Mouse (Mus musculus) heart, postnatal 14 days (tissue): ENCODE data around the gene Ube2h. TPM values are rescaled to one million over a fixed set of nuclear protein-coding genes. Genes with fewer than 3 reads are reported as not detected.

Experiments
- DNase-seq, 2 experiments: peaks; one replicate each; pipeline ENCODE4 v3.0.0; 2021 to 2022
- intact Hi-C: fragments of 180-260 bp; cut with DNase I; formaldehyde crosslinking; loops from one replicate; pipeline ENCODE4 v1.15.1; 2025
- total RNA-seq, 2 experiments: library from RNA; stranded (reverse); gene quantifications; 2 replicates each; pipeline ENCODE4 v1.2.3; 2021

The Ube2h gene
- total RNA-seq, 2 experiments from 2014 or later: 82.5 to 86.3 TPM

DNA sequence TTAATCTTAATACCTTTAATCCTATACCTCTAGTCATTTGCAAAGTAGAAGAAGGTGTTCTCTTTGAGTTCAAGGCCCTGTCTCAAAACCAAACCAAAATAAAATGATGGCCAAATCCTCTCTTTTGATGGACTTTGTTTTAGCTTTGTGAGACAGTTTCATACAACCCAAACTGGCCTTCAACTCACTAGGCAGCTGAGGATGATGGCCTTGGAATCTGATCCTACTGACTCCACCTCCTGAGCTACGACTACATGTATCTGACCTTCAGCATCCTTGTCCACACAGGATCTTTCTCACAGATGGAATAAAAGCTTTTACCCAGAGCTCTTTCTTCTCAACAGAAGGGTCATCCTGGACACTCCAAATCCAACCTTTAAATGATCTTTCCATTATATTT is 48.5 kb downstream of the Ube2h start:
- DNase-seq: no peak
- intact Hi-C loops: no loop called here

DNA sequence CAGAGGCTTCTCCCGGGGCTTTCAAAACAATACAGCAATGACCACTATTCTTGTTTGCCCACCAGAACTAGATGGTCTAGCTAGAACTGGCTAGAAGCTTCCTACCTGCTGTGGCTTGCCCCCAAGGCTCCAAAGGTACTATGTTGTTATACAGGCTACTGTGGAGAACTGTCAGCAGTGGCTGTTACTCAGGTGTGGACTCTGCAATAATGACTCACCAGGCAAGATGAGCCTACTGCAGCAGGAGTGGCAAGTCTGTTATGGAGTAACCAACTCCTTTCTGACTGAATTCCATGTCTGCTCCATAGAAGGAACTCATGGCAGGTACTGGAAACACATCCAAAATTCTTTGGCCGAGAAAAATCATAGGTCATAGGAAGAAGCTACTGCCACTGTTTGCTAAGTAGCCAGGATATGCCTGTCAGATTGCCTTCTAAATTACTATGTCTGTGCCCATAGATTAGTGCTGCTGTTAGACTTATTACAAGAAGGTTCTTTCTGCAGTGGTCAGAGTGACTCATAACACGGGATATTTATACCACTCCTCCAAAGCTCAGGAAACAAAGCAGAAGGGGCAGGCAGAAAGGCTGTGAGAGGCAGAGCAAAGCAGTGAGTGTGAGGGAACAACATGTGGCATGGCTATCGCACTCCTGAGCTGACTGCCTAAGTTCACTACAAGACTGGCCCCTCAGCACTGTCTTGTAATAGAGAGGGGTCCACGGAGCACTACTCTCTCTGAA is 51.9 kb downstream of the Ube2h start:
- intact Hi-C loops: no loop called here
- no peak for DNase-seq

DNA sequence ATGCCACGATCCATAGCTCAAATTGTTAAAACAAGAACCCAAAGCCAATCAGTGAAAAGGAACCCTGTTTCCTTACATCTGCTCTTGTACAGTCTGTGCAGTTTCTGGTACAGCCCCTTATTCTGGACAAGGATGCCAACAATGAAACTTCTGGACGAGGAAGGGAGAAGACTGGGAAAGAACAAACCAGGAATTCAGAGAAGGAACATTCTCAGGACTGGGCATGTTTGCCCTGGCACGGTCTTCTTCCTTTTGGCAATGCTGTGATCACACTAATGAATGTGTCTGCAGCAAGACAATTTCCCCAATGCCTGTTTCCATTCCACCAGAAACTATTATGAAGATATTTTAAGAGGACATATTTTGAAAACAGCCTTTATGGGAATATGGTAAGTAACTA is 55.6 kb downstream of the Ube2h start:
- peak in 1 of 2 experiments; percentile 20 for DNase-seq
- intact Hi-C loops: no loop called here

DNA sequence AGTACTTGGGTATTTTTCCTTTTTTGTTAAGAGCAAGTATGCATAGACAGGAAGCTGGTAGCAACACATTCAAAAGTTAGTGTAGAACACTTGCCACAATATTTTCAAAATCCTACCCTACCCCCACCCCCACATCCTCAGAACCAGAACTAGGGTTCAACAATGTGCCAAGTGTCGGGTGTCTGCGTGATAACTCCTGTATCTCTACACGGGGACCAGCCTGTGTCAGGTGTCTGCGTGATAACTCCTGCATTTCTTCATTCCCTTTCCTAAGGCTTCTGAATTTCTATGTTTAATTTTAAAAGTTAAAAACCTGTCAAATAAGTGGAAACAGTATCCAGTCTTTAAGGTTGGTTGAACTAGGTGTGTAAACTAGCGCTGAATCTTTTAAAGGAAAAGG is 58.4 kb downstream of the Ube2h start:
- no peak for DNase-seq
- intact Hi-C loops: no loop called here

DNA sequence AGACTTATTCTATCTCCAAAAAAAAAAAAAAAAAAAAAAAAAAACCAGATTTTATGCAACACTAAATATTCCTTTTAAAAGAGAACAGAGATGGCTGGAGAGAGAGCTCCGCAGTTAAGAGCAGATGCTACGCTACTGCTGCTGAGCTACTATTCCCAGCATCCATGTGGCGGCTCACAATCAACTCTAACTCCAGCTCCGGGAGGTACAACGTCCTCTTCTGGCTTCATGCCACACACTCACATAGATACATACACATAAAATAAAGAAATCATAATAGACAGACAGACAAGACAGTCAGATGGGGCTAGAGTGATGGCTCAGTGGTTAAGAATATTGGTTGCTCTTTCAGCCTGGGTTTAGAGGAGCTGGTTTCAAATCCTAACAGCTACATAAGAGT is 58.9 kb downstream of the Ube2h start:
- intact Hi-C loops: no loop called here
- DNase-seq: no peak

DNA sequence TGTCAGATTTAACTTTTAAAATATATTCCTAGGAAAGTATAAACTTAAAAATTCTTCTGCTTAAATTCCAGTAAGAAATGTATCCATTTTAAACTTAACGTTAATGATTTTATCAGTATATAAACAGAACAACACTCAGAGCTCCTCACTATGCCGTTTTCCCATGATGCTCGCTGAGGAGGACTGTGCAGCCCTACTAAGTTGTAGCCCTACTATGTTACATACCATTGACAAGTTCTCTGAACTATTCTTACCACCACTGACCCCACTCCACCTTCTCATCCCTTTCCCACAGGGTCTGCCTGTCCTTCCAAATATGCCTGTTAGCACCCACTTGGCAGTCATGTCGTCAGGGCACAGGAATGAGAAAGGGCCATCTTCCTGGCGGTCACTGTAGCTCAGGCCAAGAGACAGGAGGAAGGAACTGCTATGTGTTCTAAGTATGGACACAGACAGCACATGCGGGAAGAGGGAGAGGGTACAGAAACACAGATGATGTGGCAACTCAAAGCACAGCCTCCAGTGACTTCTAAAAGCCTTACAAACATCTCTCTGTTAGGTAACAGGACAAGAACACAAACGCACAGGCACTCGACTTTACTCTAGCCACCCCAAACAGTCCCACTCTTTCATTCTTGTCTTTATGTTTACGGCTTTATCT is 60.9 kb downstream of the Ube2h start:
- intact Hi-C loops: no loop called here
- DNase-seq: no peak

DNA sequence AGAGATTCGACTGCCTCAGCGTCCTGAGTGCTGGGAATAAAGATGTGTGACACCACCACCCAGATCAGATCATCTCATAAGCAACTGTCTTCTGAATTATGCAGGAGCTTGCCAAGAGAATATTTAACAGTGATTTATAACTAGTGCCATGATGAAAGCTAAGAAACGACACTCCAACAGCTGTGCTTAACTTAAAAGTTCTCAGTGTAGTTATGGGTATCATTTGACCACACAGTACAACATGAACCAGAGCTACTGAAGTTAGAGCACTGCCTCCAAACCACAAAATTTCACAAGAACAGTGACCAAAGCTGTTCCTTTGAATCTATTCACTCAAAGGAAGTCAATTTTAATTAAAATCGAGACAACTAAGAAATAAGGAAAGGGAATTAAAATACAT is 61.4 kb downstream of the Ube2h start:
- no peak for DNase-seq
- intact Hi-C loops: no loop called here

DNA sequence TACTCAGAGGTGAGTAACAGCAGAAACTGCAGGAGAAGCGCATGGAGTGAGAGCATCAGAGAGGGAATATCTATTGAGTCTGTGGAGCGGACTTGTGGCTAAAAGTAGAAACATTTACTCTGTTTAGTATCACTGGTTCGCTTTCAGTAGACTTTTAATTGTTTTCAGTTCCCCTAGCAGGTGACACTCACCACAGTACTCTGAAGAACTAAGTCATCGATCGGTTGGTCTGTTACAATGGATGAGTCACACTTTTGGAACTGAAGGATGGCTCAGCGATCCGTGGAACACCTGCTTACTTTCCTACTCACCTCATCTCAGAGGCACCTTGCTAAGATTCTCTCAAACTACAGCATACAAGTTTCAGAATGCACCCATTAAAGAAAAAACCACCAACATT is 64.2 kb downstream of the Ube2h start:
- intact Hi-C loops: no loop called here
- no peak for DNase-seq

DNA sequence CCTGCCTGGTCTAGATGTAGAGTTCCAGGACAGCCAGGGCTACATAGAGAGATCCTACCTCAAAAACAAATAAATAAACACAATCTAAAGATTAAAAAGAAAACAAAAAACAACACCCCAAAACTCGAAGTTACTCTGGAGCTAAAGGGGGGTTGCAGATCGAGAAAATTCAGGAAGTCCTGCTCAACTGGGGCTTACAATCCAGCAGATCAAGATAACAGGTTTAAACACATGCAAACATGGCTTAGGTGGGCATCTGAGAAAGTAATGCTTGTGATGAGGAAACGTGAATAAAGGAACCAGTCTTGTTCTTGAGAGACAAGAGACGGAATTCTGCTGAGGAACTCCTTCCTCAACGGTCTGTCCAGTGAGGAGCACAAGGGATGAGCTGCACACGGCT is 65.1 kb downstream of the Ube2h start:
- intact Hi-C loops: no loop called here
- DNase-seq: no peak

DNA sequence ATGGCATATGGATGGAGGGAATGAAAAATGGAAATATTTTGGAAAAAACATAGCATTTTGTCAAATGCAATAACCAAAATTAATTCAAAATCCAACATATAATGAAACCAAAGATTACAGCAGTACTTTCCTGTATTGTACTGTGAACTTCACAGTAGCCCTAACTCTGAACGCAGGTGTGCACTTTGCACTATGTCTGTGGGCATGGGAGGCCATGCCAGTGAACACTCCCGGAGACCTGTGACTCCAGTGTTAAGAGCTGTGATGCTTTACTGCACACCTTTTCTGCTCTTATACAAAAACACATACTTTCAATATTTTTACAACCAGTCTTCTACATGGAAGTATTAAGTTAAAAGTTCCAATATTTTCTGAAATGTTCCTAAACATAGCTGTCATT is 66.3 kb downstream of the Ube2h start:
- no peak for DNase-seq
- intact Hi-C loops: no loop called here

DNA sequence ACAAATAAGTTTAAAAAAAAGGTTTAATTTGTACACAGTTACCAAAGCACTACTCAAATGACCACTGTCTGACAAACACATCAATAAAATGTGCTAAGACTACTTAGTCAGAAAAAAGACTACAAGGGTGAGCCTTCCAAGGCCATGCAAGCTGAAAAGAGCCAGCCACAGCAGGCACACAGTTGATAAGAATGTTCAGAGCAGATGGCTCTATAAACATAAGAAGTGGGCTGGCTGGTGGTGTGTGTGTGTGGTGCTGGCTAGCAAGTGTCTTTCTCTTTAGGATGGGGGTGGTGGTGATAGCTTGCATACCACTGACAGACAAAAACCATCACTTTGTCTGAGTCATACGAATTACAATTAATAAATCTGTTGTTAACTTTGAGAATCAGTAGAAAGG is 67.8 kb downstream of the Ube2h start:
- no peak for DNase-seq
- intact Hi-C loops: no loop called here

DNA sequence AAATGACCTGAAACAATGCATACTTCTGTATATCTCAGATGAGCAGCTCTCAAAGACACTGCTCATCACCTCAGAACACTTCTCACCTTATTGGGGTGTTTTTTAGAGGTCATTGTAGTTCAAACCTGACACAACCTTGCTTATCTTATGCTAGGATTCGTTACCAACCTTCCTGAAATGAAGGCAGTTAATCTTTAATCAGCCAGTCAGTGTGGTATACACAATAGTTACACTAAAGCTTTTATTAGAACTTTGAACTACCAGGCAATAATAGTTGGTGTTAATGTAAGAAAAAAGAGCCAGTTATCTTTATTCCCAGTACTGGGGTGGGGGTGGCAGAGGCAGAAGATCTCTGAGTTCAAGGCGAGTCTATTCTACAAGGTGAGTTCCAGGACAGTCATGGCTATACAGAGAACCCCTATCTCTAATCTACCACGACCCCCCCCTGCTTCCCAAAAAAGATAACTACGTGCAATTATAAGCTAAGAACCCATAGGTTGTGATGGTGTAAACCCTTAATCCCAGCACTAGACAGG is 72.5 kb downstream of the Ube2h start:
- intact Hi-C loops: no loop called here
- DNase-seq: no peak

DNA sequence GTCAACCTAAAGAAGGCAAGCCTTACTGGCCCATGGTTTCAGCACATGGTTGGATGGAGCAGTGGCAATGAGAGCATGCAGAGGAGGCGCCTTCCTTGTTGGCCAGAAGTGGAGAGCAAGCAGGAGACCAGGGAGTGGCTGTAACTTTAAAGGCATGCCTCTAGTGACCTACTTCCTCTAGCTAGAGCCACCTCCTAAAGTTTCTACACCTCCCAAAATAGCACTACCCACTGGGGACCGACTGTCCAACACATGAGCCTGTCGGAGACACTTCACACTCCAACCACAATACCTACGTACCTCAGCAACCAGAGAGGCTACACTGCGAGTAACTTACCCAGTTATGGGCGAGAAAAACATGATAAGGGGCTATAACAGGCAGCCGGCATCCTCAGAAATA is 74.1 kb downstream of the Ube2h start:
- intact Hi-C loops: no loop called here
- DNase-seq: peak in 1 of 2 experiments; percentile 21

DNA sequence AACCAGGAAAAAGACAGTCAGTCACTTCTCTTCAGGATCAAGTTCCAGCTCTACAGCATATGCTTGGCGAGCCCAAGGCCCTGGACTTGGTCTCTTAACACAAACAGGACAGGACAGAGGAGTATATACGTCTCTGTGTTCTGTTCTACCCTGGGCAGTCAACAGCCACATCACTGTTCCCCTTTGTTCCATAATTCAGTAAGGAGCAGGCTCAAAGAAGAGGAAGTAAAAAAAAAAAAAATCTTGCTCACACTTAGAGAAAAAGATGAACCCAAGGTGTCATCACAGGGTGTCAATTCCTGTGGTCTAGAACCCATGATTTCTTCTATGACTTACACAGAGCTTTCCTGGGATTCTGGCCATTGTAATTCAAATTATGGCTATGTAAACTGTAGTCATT is 75.4 kb downstream of the Ube2h start:
- intact Hi-C loops: no loop called here
- DNase-seq: no peak

DNA sequence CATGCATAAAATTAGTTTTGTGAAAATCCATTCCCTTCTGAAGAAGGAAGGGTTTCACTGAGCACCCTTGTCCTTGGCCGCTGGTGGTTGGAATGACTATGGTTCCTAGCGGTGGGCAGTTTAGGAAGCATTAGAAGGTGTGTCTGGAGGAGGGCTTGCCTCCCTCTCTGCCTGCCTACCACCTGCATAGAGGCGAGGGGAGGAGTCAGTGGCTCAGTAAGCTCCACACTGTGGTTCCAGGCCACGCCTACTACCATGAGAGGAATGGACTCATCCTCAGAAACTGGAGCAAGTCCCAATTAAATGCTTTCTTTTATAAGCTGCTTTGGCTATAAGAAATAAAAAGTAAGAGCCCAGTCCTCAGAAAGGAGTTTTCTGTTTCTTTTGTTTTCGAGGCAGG is 76.0 kb downstream of the Ube2h start:
- intact Hi-C loops: no loop called here

DNA sequence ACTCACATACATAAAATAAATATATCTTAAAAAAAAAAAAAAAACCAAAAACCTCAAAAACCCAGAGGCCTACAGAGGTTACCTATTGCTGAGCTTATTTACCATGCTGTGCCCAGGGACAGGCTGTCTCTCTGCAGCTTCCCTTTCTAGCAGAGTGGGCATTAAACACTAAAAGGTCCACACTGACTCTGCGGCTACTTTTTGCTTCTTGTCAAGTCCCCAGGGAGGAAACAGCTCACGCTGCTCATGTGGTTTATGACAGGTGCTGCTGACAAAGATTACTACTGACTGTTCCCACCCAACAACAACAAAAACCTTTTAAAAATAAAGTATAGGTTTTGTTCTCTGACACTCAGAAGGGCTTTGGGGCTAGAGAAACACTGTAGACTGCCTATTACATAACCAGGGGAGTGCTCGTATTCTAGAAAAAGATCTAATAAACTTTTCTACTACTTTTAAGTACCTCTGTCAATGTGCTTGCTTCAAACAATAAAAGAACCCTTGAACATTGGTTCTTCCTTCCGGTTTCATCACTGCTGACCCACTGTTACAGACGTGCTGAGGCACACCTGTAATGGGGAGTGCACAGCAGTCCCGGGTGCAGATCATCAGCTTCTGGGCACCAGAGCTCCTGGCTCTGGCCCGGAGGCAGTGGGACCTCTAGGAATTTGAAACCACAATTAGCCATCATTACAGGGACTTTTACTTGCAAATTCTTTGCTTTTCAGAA is 77.2 kb downstream of the Ube2h start:
- no peak for DNase-seq
- intact Hi-C loops: no loop called here

More for the DNA sequence above, 76.0 kb downstream of the Ube2h start:
- no peak for DNase-seq

DNA sequence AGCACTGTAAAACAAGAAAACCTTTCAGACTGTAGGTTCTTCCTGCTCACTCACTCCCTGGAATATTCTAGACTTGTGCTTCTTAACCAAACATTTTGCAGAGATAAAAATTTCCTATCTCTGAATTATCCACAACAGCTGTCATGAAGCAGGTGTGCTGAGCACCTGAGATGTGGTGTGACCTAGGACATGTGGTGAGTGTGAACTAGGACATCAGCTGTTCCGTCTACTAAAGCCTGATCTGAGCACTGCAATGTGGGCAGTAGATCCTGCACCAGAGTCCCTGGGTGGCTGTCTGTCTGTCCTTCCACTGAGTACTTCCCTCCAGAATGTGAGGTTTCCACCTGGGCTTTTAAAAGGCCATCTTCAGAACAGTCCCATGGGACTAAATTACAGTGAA is 79.6 kb downstream of the Ube2h start:
- intact Hi-C loops: no loop called here
- DNase-seq: no peak

DNA sequence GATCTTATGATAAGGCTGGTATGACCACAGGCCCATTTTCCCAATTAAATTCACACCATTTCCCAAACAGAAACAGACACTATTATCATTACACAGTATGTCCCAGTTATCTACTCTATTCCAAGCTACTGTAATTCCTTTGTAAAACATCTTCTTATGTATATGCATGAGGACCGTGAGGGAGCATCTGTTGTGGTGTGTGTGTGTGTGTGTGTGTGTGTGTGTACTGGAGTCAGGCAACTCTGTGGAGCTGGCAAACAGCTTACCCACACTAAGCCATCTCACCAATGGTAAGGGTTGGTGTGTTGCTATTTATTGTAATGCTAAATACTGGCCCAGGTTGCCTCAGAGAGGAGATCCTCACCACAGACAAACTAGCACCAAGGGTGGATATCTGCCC is 82.0 kb downstream of the Ube2h start:
- no peak for DNase-seq
- intact Hi-C loops: no loop called here

DNA sequence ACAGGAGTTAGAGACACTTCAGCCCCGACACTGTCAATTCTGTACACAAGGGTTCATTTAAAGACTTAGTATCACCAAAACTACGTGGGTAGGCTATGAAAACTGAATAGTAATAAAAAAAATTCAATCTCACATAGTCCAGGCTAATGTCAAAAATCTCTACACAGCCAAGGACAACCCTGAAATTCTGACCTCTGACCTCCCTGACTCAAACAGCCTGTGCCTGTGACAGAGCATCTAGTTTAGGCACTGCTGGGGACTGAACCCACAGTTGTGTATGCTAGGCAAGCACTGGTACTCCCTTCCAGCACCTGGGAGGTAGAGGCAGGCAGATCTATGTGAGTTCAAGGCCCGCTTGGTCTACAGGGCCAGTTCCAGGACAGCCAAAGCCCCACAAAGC is 86.8 kb downstream of the Ube2h start:
- no peak for DNase-seq
- intact Hi-C loops: no loop called here

DNA sequence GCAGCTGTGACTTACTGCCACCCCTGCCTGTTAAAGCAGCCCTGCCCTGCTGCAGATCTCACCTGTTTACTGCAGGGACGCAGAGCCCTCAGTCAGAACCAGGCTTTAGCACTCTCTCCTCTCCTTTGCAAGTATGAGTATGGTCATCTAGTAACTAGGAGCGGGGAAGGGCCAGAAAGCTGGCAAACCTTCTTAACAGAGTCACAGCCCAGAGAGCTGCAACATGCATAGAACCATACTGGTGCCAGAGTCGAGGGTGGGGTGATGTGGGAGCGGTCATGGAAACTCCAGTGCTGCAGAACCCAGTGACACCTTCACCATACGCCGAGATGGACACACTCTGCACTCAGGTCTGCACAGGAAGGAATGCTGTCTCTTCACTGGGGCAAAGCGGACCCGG is 91.9 kb downstream of the Ube2h start:
- no peak for DNase-seq

DNA sequence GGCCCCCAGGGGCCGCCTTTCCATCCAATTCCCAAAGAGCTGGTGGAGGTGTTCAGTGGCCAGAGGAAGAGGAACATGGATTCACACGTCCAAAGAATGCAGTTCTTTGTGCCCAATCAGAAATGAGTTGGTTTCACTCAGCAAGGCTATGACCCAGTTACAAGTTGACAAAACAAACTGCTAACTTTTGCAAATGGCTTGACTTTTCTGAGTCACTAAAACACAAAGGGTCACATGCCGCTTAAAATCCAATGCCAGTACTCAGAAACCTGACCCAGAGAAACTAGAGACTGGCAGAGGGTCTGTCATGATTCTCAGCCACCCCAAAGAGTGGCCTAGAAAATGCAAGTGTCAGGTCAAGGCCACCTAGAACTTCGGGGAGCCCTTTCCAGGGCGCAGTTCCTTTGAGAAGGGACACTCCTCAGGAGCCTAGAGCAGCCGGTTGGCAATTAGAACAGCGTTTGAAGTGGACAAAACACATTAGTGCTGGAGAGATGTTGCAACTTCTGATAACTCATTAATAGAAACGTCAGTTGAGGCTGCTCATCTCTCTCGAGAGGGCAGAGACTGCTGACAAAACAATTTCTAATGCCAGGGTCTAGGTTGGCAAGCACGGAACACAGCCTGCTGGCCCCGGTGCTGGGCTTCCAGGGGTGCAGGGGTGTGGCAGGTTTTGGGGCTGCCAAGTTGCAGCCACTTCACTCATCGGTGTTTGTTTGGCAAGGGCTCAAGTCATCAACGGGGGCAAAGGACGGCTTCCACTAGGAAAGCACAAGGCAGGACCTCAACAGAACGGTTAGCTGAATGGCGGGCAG is 92.5 kb downstream of the Ube2h start:
- peak; percentile 11 to 14 for DNase-seq
- intact Hi-C loops: no loop called here

More for the DNA sequence above, 91.9 kb downstream of the Ube2h start:
- intact Hi-C loops: no loop called here
